Mouse (Mus musculus): Measurements from ENCODE around the gene Maml3.
A peak's percentile ranks its signal among the peaks of the same experiment; 100 is the strongest.

Gene Maml3

GRCm38 (mm10) chr3:51660821-51661276 lies 444.0 kb downstream of the Maml3 start:
- no peak for DNase-seq (ENCODE audit: low read depth)

DNA sequence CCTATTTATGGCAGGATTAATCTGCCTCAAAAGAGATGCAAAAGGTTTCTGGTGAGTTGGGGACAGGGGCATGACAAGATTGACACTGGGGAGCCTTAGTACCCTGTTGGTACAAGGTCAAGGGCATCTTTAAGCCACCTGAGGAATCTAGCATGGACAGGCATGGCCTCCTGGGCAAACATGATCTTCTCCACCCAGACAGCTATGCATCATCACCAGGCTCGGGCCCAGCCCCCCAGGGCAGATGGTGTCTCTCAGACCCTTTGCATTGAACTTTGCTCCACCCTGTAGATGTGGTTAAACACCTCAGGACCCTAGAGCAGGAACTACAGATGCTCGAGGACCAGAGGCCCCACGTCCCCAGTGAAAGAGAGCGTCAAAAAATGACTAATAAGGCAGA lies 444.8 kb downstream of the Maml3 start, which contains the start of gene Mgst2:
Mgst2 (plus strand) TSS at position 301 of the 400 bp plus-strand sequence.
- no peak for DNase-seq (ENCODE audit: low read depth)

- DNase-seq (ENCODE audit: low read depth) = no peak
Measured at GRCm38 (mm10) chr3:51659415-51659814, 445.5 kb downstream of the Maml3 start.

GRCm38 (mm10) chr3:51654303-51655055 lies 450.4 kb downstream of the Maml3 start:
- no peak for DNase-seq (ENCODE audit: low read depth)

DNA sequence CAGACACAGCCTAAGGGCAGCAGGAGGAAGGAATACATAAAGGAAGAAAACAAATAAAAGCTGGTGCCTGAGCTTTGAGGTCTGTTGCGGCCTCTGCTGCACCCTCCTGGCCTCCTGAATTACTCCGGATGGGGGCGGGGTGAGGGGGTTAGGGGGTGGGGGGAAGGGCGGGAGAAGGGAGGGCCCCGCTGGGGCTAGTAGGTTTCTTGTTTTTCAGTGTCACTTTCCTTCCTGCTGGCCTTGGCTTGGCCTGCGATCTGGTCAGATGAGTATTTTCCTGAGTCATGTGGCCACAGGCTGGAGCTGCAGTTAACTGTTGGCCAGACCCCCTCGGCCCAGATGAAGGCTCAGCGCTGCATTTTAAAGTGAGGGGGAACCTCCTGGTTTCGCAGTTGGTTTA lies 452.2 kb downstream of the Maml3 start:
- DNase-seq (ENCODE audit: low read depth) = no peak

DNA sequence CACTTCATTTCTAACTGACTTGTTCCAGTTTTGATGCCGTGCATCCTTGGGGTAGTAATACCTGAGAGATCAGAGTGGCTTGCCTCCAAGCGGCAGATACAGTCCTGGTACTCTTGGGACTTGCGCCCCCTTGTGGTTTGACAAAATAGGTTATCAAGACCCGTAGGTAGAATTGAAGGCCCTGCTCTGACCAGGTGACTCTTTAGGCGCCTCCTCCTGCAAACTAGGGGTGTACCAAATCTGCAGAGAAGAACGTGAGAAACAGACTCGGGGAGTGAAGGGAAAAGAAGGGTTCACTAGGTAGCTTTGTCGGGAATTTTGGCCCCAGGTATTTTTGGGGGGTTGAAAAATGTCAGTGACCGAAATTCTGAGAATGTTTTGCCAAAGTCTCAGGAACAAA lies 452.6 kb downstream of the Maml3 start:
- peak; percentile 82 for DNase-seq (ENCODE audit: low read depth)

- DNase-seq (ENCODE audit: low read depth) = no peak
Measured at GRCm38 (mm10) chr3:51651149-51651548, 453.7 kb downstream of the Maml3 start.

DNA sequence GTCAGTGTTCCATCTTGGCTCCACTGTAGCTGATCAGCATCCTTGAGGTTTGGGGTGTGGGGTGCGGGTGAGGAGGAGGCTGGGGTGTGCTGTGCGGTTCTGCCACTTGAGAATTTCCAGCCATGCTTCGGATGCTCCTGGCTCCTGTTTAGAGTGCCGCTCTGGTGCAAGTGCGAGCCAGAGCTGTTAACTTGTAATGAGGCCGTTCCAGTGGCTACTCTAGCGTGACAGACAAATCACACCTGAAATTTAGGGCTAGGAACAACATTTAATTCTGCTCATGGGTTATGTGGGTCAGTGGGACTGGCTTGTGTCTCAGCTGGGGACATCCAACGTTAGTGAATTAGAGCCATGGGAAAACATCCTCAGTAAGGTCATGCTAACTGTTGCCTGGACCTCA lies 454.9 kb downstream of the Maml3 start:
- DNase-seq (ENCODE audit: low read depth) = no peak

- no peak for DNase-seq (ENCODE audit: low read depth)
Measured at GRCm38 (mm10) chr3:51649426-51649825, 455.4 kb downstream of the Maml3 start.

- no peak for DNase-seq (ENCODE audit: low read depth)
Measured at GRCm38 (mm10) chr3:51648037-51648664, 456.7 kb downstream of the Maml3 start.

- no peak for DNase-seq (ENCODE audit: low read depth)
Measured at GRCm38 (mm10) chr3:51647356-51647755, 457.5 kb downstream of the Maml3 start.

- DNase-seq (ENCODE audit: low read depth) = no peak
Measured at GRCm38 (mm10) chr3:51646301-51646700, 458.6 kb downstream of the Maml3 start.

DNA sequence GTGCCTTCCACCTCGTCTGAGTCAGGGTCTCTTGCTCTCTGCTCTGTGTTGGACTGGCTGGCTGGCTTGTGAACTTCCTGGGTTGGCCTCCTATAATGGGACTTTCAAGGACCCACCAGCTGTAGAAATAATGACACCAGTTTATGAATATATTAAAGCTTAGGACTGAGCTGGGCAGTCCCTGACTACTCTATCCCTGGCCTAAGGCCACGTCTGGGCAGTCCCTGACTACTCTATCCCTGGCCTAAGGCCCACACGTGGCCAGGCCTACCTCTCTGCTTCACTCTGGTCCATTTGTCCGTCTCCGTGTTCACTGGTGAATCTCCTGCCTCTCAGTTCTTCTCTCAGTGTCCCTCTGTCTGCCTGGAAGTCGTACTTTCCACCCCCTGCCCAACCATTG lies 459.4 kb downstream of the Maml3 start:
- no peak for DNase-seq (ENCODE audit: low read depth)

DNA sequence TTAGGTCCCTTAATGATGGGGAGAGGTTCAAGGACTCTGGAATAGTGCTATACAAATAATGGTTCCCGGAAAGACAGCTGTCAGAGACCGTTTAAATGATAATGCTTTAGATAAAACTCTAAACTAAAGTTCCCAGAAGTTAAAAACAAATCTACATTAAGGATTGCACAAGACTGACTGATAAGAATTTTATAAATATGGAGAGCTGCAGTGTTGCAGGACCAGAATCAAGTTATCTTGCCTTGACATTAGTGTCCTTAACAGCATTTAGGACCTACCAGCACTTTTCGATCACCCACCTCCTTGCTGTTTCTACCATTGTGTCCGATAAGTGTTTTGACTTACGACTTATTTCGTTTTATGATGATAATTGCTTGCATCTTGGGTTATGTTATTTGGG lies 466.6 kb downstream of the Maml3 start:
- DNase-seq (ENCODE audit: low read depth) = peak; percentile 34

DNA sequence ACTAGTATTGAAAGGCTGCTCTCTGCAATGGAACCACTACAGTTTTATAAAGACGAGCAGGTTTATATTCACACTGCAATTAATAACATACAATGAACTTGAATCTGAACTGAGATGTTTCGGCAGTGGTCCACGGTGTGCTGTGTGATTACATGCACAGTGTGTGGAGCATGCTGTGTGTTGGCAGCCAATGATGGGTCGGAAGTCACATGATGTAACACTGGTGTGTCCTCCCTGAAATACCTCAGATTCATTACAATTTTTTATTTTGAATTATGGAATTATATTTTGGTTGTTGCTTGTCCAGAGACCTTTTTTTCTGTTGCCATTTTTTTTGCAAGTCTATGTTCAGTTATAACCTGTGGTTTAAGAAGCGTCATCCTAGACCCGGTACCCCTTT lies 467.6 kb downstream of the Maml3 start:
- DNase-seq (ENCODE audit: low read depth) = no peak

DNA sequence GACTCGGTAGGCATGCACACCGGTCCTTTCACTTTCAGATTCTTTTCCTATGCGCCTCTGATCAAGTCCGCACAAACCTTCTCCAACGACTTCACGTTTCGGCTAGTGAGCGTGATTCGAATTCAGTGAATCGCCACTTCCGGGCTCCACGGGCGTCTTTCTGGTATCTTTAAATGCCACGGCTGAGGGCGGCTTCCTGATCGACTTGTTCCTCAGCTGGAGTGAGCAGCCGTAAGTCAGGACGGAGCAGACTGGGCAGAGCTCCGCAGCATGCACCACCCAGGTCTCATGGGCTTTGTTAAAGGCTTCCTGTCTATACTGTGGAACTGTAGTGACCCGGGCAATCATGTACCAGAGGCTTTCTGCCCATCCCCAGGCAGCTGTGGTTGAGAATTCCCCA lies 468.2 kb downstream of the Maml3 start:
- DNase-seq (ENCODE audit: low read depth) = no peak

DNA sequence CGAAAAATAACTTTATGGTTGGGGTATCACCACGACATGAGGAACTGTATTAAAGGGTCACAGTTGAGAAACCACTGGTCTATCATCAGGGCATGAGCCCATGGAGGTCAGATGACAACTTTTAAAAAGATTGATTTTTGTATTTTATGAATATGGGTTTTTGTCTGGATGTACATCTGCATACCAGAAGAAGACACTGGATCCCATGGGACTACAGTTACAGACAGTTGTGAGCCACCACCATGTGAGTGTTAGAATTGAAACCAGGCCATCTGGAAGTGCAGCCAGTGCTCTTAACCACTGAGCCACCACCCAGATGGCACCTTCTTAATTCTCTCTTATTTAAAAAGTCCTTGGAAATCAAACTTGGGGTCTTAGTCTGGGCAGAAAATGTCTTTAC lies 468.9 kb downstream of the Maml3 start:
- DNase-seq (ENCODE audit: low read depth) = no peak

Data from c-Kit-positive CD71-positive TER-119-negative erythroid progenitor cells, embryonic 14.5 days (primary cell).